Mouse (Mus musculus) kidney, adult 2 months (tissue): ENCODE data around the gene Saxo1.

Source experiments
- CTCF ChIP-seq: fragments of 200-500 bp; conservative IDR thresholded peaks from 2 replicates; pipeline ENCODE4 v1.5.1; 2011; ENCODE audit warnings: low read depth, mild to moderate bottlenecking, control low read depth, low read length, moderate library complexity, mixed read lengths; ENCODE audit not compliant: insufficient read depth, insufficient read length
- POLR2A ChIP-seq: fragments of 200-500 bp; IDR thresholded peaks from one replicate; pipeline ENCODE4 v1.6.1; 2011; ENCODE audit warnings: low read depth, low read length, control low read depth

- no peak for TF ChIP-seq POLR2A
- no peak for TF ChIP-seq CTCF
Measured at GRCm38 (mm10) chr4:86416401-86417025, 141.6 kb downstream of the Saxo1 start.
